ENCODE assay signal across 9 mouse cellular contexts in genomic region chr6:52197271-52197670, GRCm38 (mm10). TPM values are rescaled to one million over a fixed set of nuclear protein-coding genes. Genes with fewer than 3 reads are reported as not detected.
DNase-seq lines count a peak whose midpoint lies in the region; ATAC-seq and TF ChIP-seq lines count a peak whose summit lies in the region.
"Had no signal": no experiment of that assay in that cellular context is flagged by ENCODE, and none has a peak within 500 bp of the region (broad histone marks: within the 10 kb centered on the region; RNA-seq: fewer than 3 reads in every experiment).

No protein-coding gene starts in this region.

- no peak overlapping the region for H3K4me2 ChIP-seq in liver, embryonic 12.5 days
- peak overlapping the region; percentile 32 for H3K4me2 ChIP-seq in neural tube, embryonic 15.5 days

- no peaks in the 10 kb centered on the region for H3K4me1 ChIP-seq in liver, adult 2 months (ENCODE audit: control insufficient read depth, insufficient read depth, low read length)
- peaks cover 3% of the 10 kb centered on the region; the same call in 1 of the 2 replicates for H3K4me1 ChIP-seq in liver, embryonic 12.5 days
- H3K4me1 ChIP-seq in embryonic fibroblast, embryonic 13.5 days (ENCODE audit: control insufficient read depth, insufficient read depth, low read length), result peaks cover 5% of the 10 kb centered on the region
- H3K4me1 ChIP-seq in neural tube, embryonic 15.5 days, result peaks cover 75% of the 10 kb centered on the region

- H3K27me3 ChIP-seq in liver, adult 2 months (ENCODE audit: control insufficient read depth, insufficient read depth, low read length), result peaks cover 8% of the 10 kb centered on the region; the same call in 1 of the 2 replicates
- H3K27me3 ChIP-seq in liver, embryonic 12.5 days (replicated peaks), result peaks cover 99% of the 10 kb centered on the region
- no peaks in the 10 kb centered on the region for H3K27me3 ChIP-seq in neural tube, embryonic 15.5 days (replicated peaks)

- H3K79me2 ChIP-seq in liver, adult 2 months (ENCODE audit: control insufficient read depth, insufficient read depth, low read length), result no peaks in the 10 kb centered on the region

- H3K4me3 ChIP-seq in liver, adult 2 months (ENCODE audit: insufficient read depth, low read depth, low read length), result no peak overlapping the region
- H3K4me3 ChIP-seq in liver, embryonic 12.5 days, result no peak overlapping the region
- H3K4me3 ChIP-seq in embryonic fibroblast, embryonic 13.5 days (ENCODE audit: insufficient read depth, low read length), result no peak overlapping the region
- no peak overlapping the region for H3K4me3 ChIP-seq in neural tube, embryonic 15.5 days (replicated peaks)

- no peaks in the 10 kb centered on the region for H3K36me3 ChIP-seq in liver, adult 2 months (ENCODE audit: control insufficient read depth, insufficient read depth, low read length)
- no peaks in the 10 kb centered on the region for H3K36me3 ChIP-seq in liver, embryonic 12.5 days
- peaks cover 3% of the 10 kb centered on the region; the same call in 1 of the 2 replicates for H3K36me3 ChIP-seq in neural tube, embryonic 15.5 days

- intact Hi-C loops in left cerebral cortex, postnatal 4 days (cut with DNase I), result loop anchor here (10.0 kb wide), 1 partner anchor 322 kb away; no protein-coding TSS in a partner anchor

- ATAC-seq in liver, embryonic 12.5 days, result no peak
- peak; percentile 64 for ATAC-seq in neural tube, embryonic 15.5 days (ENCODE audit: low FRiP score)

- no peak for TF ChIP-seq POLR2A in liver, adult 2 months (IDR thresholded peaks at IDR 0.05; ENCODE audit: extremely low read depth, insufficient read depth, low read length)
- no peak for TF ChIP-seq POLR2A in embryonic fibroblast, embryonic 13.5 days (IDR thresholded peaks at IDR 0.05; ENCODE audit: low read depth, low read length)

- H3K9me3 ChIP-seq in liver, embryonic 12.5 days (replicated peaks), result no peaks in the 10 kb centered on the region
- no peaks in the 10 kb centered on the region for H3K9me3 ChIP-seq in neural tube, embryonic 15.5 days (replicated peaks)

- peak; percentile 46 for TF ChIP-seq CTCF in liver, adult 2 months (IDR thresholded peaks at IDR 0.05; ENCODE audit: low read depth, low read length)
- TF ChIP-seq CTCF in embryonic fibroblast, embryonic 13.5 days (IDR thresholded peaks at IDR 0.05; ENCODE audit: borderline replicate concordance, insufficient read depth, low read length), result 0 out of 2 replicates have a peak, but pooled peaks have one; percentile 25

- whole genome bisulfite sequencing in liver, adult 2 months, result 10% methylated on average over 10 of the region's 10 CpGs
- 6% methylated on average over 10 of the region's 10 CpGs for WGBS in liver, embryonic 12.5 days (ENCODE audit: insufficient replicate concordance)
- 9% methylated on average over 10 of the region's 10 CpGs for WGBS in neural tube, embryonic 15.5 days

- H3K27ac ChIP-seq in liver, adult 2 months (replicated peaks; ENCODE audit: insufficient read depth, low read depth, low read length), result no peak overlapping the region
- no peak overlapping the region for H3K27ac ChIP-seq in liver, embryonic 12.5 days
- 0 out of 2 replicates have a peak overlapping the region, but pooled peaks have one; percentile 27 for H3K27ac ChIP-seq in embryonic fibroblast, embryonic 13.5 days (ENCODE audit: insufficient read depth, low read length)
- H3K27ac ChIP-seq in neural tube, embryonic 15.5 days (replicated peaks), result peak overlapping the region; percentile 68

- no peak overlapping the region for H3K9ac ChIP-seq in liver, adult 2 months (ENCODE audit: low read depth, low read length)
- no peak overlapping the region for H3K9ac ChIP-seq in liver, embryonic 12.5 days
- 0 out of 2 replicates have a peak overlapping the region, but pooled peaks have one; percentile 20 for H3K9ac ChIP-seq in neural tube, embryonic 15.5 days (replicated peaks)

- peak; percentile 28 for DNase-seq in liver, adult 2 months (ENCODE audit: extremely low read depth, low read depth, low spot score)
- DNase-seq in kidney, postnatal 25 days, result peak; percentile 73 to 82
- no peak for DNase-seq in right cerebral cortex, postnatal 4 days
- no peak for DNase-seq in right cerebral cortex, adult 18-20 months
- DNase-seq in left cerebral cortex, postnatal 4 days, result no peak

RNA-seq across cellular contexts. Expression of gene Hoxa4, which starts 5.7 kb away (rescaled TPM):
- total RNA-seq in liver, adult 2 months (2014; rRNA removed), result 0.28 TPM in 1 of 2 replicates, not detected in the other
- polyA plus RNA-seq in liver, adult 2 months (2012; rRNA removed), result 0.23 and 0.39 TPM in 2 replicates
- 0.79 and 0.92 TPM in 2 replicates for polyA plus RNA-seq in liver, embryonic 12.5 days (2016; fragmentation: Nextera tagmentation; extraction: Ambion mirVana)
- 3.0 and 4.2 TPM in 2 replicates for polyA plus RNA-seq in embryonic fibroblast, embryonic 13.5 days (2011; ENCODE audit: insufficient read length, low read depth, missing spikeins)
- polyA plus RNA-seq in neural tube, embryonic 15.5 days (2015; fragmentation: Nextera tagmentation; extraction: Ambion mirVana), result 2.3 and 5.7 TPM in 2 replicates
- total RNA-seq in left cerebral cortex, postnatal 4 days (2021), result not detected

RNA-seq across cellular contexts. Expression of gene Hoxa5, which starts 7.1 kb away (rescaled TPM):
- total RNA-seq in liver, adult 2 months (2014; rRNA removed), result 0.28 and 0.40 TPM in 2 replicates
- 0.10 and 0.16 TPM in 2 replicates for polyA plus RNA-seq in liver, adult 2 months (2012; rRNA removed)
- polyA plus RNA-seq in liver, embryonic 12.5 days (2016; fragmentation: Nextera tagmentation; extraction: Ambion mirVana), result 2.1 and 3.1 TPM in 2 replicates
- polyA plus RNA-seq in embryonic fibroblast, embryonic 13.5 days (2011; ENCODE audit: insufficient read length, low read depth, missing spikeins), result 11.9 and 18.6 TPM in 2 replicates
- polyA plus RNA-seq in neural tube, embryonic 15.5 days (2015; fragmentation: Nextera tagmentation; extraction: Ambion mirVana), result 26.8 and 73.9 TPM in 2 replicates
- not detected for total RNA-seq in left cerebral cortex, postnatal 4 days (2021)

RNA-seq across cellular contexts. Expression of gene Hoxa6, which starts 11.3 kb away (rescaled TPM):
- total RNA-seq in liver, adult 2 months (2014; rRNA removed), result not detected in 2 replicates
- not detected in 2 replicates for polyA plus RNA-seq in liver, adult 2 months (2012; rRNA removed)
- 0.14 and 0.20 TPM in 2 replicates for polyA plus RNA-seq in liver, embryonic 12.5 days (2016; fragmentation: Nextera tagmentation; extraction: Ambion mirVana)
- polyA plus RNA-seq in embryonic fibroblast, embryonic 13.5 days (2011; ENCODE audit: insufficient read length, low read depth, missing spikeins), result 2.8 and 4.2 TPM in 2 replicates
- polyA plus RNA-seq in neural tube, embryonic 15.5 days (2015; fragmentation: Nextera tagmentation; extraction: Ambion mirVana), result 10.3 and 15.0 TPM in 2 replicates
- total RNA-seq in left cerebral cortex, postnatal 4 days (2021), result not detected
- total RNA-seq: heart, postnatal 14 days had no signal

RNA-seq across cellular contexts. Expression of gene Hoxa3, which starts 15.9 kb away (rescaled TPM):
- 0.09 and 0.20 TPM in 2 replicates for total RNA-seq in liver, adult 2 months (2014; rRNA removed)
- 0.20 and 0.42 TPM in 2 replicates for polyA plus RNA-seq in liver, adult 2 months (2012; rRNA removed)
- polyA plus RNA-seq in liver, embryonic 12.5 days (2016; fragmentation: Nextera tagmentation; extraction: Ambion mirVana), result 0.97 and 1.2 TPM in 2 replicates
- 10.2 and 13.5 TPM in 2 replicates for polyA plus RNA-seq in embryonic fibroblast, embryonic 13.5 days (2011; ENCODE audit: insufficient read length, low read depth, missing spikeins)
- 10.7 and 14.6 TPM in 2 replicates for polyA plus RNA-seq in neural tube, embryonic 15.5 days (2015; fragmentation: Nextera tagmentation; extraction: Ambion mirVana)
- not detected for total RNA-seq in left cerebral cortex, postnatal 4 days (2021)

RNA-seq across cellular contexts. Expression of gene Gm28308, which starts 15.9 kb away (rescaled TPM):
- not detected in 2 replicates for total RNA-seq in liver, adult 2 months (2014; rRNA removed)
- not detected in 2 replicates for polyA plus RNA-seq in liver, adult 2 months (2012; rRNA removed)
- not detected in 2 replicates for polyA plus RNA-seq in liver, embryonic 12.5 days (2016; fragmentation: Nextera tagmentation; extraction: Ambion mirVana)
- polyA plus RNA-seq in embryonic fibroblast, embryonic 13.5 days (2011; ENCODE audit: insufficient read length, low read depth, missing spikeins), result 0.89 TPM in 1 of 2 replicates, not detected in the other
- not detected in 2 replicates for polyA plus RNA-seq in neural tube, embryonic 15.5 days (2015; fragmentation: Nextera tagmentation; extraction: Ambion mirVana)
- total RNA-seq in left cerebral cortex, postnatal 4 days (2021), result not detected
- total RNA-seq: heart, postnatal 14 days had no signal

Comparison
In these comparisons a context has a peak if more than half of its experiments do, and no peak if none do; other contexts are left out.
1. DNase-seq: peak in liver, adult 2 months (single experiment) and kidney, postnatal 25 days (2 of 2); none in right cerebral cortex, postnatal 4 days (single experiment), right cerebral cortex, adult 18-20 months (single experiment) and left cerebral cortex, postnatal 4 days (single experiment).
2. H3K27ac ChIP-seq: peak in embryonic fibroblast, embryonic 13.5 days (single experiment) and neural tube, embryonic 15.5 days (single experiment); none in liver, adult 2 months (single experiment) and liver, embryonic 12.5 days (single experiment).